Mouse (Mus musculus) B cell, adult 62 days (primary cell): Measurements from ENCODE around the gene Ube2j2. TPM values are rescaled to one million over a fixed set of nuclear protein-coding genes. Genes with fewer than 3 reads are reported as not detected.

Source experiments
- total RNA-seq: library from RNA; stranded (reverse); gene quantifications from 4 replicates; pipeline ENCODE4 v1.2.4, GENCODE M21; 2023

Gene Ube2j2
- total RNA-seq: 108 to 126 TPM (median 115 TPM) in 4 replicates

GRCm38 (mm10) chr4:155943534-155944249, at the start of gene Ube2j2:
TSS of gene Ube2j2 (plus strand) at chr4:155943831.

DNA sequence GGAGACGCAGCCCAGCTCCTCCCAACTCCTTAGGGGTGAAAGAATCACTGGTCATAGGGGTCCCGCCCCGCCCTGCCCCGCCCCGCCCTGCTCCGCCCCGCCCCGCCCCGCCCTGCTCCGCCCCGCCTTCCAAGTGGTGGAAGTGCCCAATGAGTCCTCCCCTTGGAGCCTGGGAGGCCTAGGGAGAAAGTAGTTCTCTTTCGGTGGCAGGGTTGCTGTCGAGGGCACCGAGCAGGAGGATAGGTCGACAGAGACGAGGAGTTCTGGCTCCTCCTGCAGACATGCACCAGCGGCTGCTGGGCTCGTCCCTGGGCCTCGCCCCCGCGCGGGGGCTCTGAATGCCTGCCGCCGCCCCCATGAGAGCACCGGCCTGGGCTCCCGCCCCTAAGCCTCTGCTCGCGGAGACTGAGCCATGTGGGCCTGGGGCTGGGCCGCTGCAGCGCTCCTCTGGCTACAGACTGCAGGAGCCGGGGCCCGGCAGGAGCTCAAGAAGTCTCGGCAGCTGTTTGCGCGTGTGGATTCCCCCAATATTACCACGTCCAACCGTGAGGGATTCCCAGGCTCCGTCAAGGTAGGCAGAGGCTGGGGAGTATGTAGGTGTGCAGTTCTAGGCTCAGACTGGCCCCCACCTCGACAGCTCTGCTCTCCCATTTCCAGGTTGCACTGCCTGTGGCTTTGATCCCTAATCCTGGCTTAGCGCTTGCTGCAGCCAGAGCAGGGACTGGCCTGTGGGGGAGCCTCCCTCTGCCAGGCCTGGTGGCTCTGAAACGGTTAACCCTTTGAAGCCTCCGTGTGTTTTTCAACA, 18.7 kb downstream of the Ube2j2 start, which contains the start of gene C1qtnf12:
Gene C1qtnf12, plus strand, starts transcription at position 152 of the 805 bp plus-strand sequence.

DNA sequence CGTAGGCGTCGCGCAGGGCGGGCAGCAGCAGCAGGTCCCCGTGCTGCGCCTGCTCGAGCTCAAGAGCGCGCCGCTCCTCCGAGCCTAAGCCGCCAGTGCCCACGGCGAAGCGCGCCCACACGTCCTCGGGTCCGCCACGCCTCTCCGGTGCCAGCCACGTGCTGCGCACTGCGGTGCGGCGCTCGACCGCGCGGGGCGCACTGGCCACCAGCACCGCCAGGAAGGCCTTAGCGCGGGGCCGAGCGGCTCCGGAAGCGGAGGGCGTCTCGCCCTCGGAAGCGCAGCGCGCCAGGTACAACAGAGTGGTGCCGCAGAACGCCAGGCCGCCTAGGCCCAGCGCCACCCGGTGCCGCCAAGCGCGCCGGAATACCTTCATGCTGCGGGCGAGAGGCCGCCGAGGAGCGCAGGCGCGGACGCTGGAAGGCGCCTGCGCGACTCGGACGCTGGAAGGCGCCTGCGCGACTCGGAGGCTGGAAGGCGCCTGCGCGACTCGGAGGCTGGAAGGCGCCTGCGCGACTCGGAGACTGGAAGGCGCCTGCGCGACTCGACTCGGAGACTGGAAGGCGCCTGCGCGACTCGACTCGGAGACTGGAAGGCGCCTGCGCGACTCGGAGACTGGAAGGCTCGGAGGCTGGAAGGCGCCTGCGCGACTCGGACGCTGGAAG, 48.7 kb downstream of the Ube2j2 start, which contains the start of the genes B3galt6 and Sdf4:
Gene B3galt6, minus strand, starts transcription at position 409 of the 665 bp plus-strand sequence.
Gene Sdf4, plus strand, starts transcription at position 632 of the 665 bp plus-strand sequence.

Other genes starting within 250 kb of the Ube2j2 start
- 3.5 to 4.2 TPM (median 3.5 TPM) in 4 replicates for gene Fndc10, start 249.5 kb upstream of the Ube2j2 start, total RNA-seq
- 73.6 to 87.0 TPM (median 79.3 TPM) in 4 replicates for gene Ssu72, start 239.0 kb upstream of the Ube2j2 start, total RNA-seq
- gene Tmem240, start 209.0 kb upstream of the Ube2j2 start, total RNA-seq: 0.27 to 0.60 TPM (median 0.51 TPM) in 4 replicates
- 43.7 to 60.2 TPM (median 50.2 TPM) in 4 replicates for gene Atad3a, start 182.7 kb upstream of the Ube2j2 start, total RNA-seq
- 0.14 TPM in 1 of 4 replicates, not detected in the others for gene Vwa1, start 169.1 kb upstream of the Ube2j2 start, total RNA-seq
- not detected in 4 replicates for gene Tmem88b, start 158.0 kb upstream of the Ube2j2 start, total RNA-seq
- gene Ankrd65, start 153.4 kb upstream of the Ube2j2 start, total RNA-seq: not detected in 4 replicates
- gene Mrpl20, start 141.0 kb upstream of the Ube2j2 start, total RNA-seq: 33.6 to 45.8 TPM (median 44.3 TPM) in 4 replicates
- gene Ccnl2, start 131.3 kb upstream of the Ube2j2 start, total RNA-seq: 218 to 240 TPM (median 224 TPM) in 4 replicates
- 68.9 to 81.9 TPM (median 72.2 TPM) in 4 replicates for gene Aurkaip1, start 112.6 kb upstream of the Ube2j2 start, total RNA-seq
- 7.0 to 12.1 TPM (median 9.7 TPM) in 4 replicates for gene Mxra8, start 104.2 kb upstream of the Ube2j2 start, total RNA-seq
- 70.4 to 73.0 TPM (median 71.2 TPM) in 4 replicates for gene Dvl1, start 96.4 kb upstream of the Ube2j2 start, total RNA-seq
- gene Tas1r3, start 80.5 kb upstream of the Ube2j2 start, total RNA-seq: 0.47 to 1.2 TPM (median 1.0 TPM) in 4 replicates
- gene Cptp, start 74.4 kb upstream of the Ube2j2 start, total RNA-seq: 8.7 to 10.9 TPM (median 9.2 TPM) in 4 replicates
- gene Ints11, start 74.3 kb upstream of the Ube2j2 start, total RNA-seq: 40.8 to 62.5 TPM (median 53.3 TPM) in 4 replicates
- gene Pusl1, start 52.0 kb upstream of the Ube2j2 start, total RNA-seq: 20.2 to 29.6 TPM (median 25.4 TPM) in 4 replicates
- gene Acap3, start 52.0 kb upstream of the Ube2j2 start, total RNA-seq: 56.9 to 83.6 TPM (median 66.9 TPM) in 4 replicates
- gene C1qtnf12, start 18.5 kb downstream of the Ube2j2 start, total RNA-seq: 1.3 to 4.5 TPM (median 2.2 TPM) in 4 replicates
- 2.3 to 2.6 TPM (median 2.6 TPM) in 4 replicates for gene B3galt6, start 48.8 kb downstream of the Ube2j2 start, total RNA-seq
- gene Sdf4, start 49.0 kb downstream of the Ube2j2 start, total RNA-seq: 113 to 137 TPM (median 123 TPM) in 4 replicates
- 7.1 to 10.8 TPM (median 9.4 TPM) in 4 replicates for gene Tnfrsf4, start 70.0 kb downstream of the Ube2j2 start, total RNA-seq
- gene Tnfrsf18, start 82.3 kb downstream of the Ube2j2 start, total RNA-seq: 11.4 to 20.8 TPM (median 16.6 TPM) in 4 replicates
- gene Ttll10, start 115.6 kb downstream of the Ube2j2 start, total RNA-seq: not detected in 4 replicates
- 52.8 to 58.1 TPM (median 55.8 TPM) in 4 replicates for gene 9430015G10Rik, start 166.2 kb downstream of the Ube2j2 start, total RNA-seq
- gene Rnf223, start 186.7 kb downstream of the Ube2j2 start, total RNA-seq: 0.45 to 1.2 TPM (median 0.82 TPM) in 4 replicates